Mouse (Mus musculus): ENCODE data around the gene Itgav.
A peak's percentile ranks its signal among the peaks of the same experiment; 100 is the strongest.

The Itgav gene

DNA sequence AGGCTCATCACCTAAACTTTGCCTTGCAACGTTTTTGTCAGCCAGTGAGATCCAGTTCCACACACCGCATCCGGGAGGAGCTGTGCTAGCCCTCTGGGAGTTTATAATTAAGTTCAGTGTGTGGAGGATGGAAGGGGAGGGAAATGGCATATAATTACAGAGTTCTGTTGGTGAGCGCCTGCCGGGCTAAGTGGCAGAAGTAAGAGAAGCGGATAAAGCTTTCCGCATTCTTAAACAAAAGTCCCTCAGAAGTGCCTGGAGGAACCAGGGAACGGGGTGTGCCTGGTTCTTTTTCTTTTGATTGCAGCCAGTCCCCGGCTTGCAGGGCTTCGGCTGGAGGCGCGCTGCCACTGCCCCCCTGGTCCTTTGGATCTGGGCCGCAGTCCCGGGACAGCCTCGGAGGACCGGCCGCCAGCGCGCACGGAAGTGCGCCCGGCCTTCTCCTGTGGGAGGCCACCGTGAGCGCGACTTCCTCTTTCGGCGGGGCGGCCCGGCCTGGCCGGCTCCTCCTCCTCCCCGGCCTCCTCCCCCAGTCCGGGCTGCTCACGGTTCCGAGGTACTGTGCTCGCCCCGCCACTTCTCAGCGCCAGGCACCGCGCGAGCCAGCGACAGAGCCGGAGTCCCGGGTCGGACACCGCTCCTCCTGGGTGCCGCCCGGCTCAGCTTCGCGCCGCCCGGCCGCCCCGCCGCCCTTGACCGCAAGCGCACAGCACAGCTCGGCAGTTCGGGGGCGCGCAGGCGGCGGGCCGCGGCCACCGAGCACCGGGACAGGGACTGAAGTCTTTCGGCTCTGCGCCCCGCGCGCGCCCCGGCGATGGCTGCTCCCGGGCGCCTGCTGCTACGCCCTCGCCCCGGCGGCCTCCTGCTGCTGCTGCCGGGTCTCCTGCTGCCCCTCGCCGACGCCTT, at the start of gene Itgav:
Itgav (plus strand) TSS at position 477 of the 906 bp plus-strand sequence.
- ATAC-seq (ENCODE audit: low TSS enrichment): peak; percentile 74

GRCm38 (mm10) chr2:83674421-83674820, 49.8 kb upstream of the Itgav start:
- ATAC-seq (ENCODE audit: low TSS enrichment): no peak

DNA sequence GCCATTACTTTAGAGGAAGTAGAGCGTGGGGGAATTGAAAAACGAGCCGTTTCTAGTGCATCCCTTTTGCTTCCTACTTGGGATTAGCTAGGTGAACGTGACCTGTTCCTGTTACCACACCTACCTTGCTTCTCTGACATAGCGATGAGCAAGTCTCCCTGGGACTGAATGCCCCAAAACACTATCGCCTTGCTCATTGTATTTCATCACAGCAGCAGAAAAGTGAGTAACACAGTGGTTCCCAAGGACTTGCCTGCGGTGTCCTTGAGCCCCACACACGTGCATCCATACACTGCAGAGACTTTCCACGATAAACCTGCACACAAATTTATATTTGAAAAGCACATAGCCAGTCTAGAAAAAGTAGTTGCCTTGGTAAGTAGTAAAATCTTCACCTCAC, 49.3 kb upstream of the Itgav start:
- no peak for ATAC-seq (ENCODE audit: low TSS enrichment)

GRCm38 (mm10) chr2:83675681-83676080, 48.5 kb upstream of the Itgav start:
- ATAC-seq (ENCODE audit: low TSS enrichment): no peak

GRCm38 (mm10) chr2:83676226-83676870, 47.8 kb upstream of the Itgav start:
- peak; percentile 79 for ATAC-seq (ENCODE audit: low TSS enrichment)

- no peak for ATAC-seq (ENCODE audit: low TSS enrichment)
Observed at GRCm38 (mm10) chr2:83681332-83681731, 42.9 kb upstream of the Itgav start.

DNA sequence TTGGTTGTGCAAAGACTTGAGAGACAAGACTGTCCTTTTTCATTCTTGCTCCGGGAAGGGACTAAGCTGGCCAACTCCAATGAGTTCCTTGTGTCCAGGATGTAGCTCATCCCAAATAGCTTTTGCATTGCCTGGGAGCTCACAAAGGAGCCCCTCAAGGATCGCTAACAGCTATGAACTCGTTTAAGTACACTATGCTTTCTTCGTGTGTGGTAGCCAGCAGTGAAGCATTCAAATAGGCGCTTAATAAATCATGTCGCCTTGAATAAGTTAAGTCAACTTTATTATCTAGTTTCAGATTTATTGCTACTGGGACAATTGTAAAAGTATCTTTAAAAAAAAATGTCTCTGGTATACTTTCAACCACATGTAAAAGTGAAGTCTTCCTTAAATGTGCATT, 42.4 kb upstream of the Itgav start:
- ATAC-seq (ENCODE audit: low TSS enrichment): no peak

GRCm38 (mm10) chr2:83682282-83682681, 41.9 kb upstream of the Itgav start:
- no peak for ATAC-seq (ENCODE audit: low TSS enrichment)

- ATAC-seq (ENCODE audit: low TSS enrichment): no peak
Observed at GRCm38 (mm10) chr2:83683731-83684519, 40.3 kb upstream of the Itgav start.

- ATAC-seq (ENCODE audit: low TSS enrichment): no peak
Observed at GRCm38 (mm10) chr2:83684691-83685090, 39.5 kb upstream of the Itgav start.

DNA sequence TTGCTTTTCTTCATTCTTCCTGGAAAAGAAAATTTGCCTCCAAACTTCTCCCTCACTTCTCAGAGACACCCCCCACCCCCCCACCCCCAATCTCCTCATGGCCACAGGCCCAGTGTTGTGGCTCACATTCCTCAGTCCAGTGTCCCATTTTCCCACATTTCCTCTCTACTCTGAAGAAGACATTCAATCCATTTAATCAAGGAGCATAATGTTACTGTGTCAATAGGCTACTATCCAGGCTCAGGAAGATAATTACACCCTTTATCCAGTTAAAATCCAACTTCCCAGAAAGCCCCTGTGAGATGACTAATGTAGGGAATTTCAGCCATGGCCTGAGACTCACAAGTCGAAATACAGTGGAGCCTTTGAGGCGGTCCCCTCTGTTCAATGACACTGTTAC, 33.8 kb upstream of the Itgav start:
- ATAC-seq (ENCODE audit: low TSS enrichment): no peak

GRCm38 (mm10) chr2:83692651-83693545, 31.3 kb upstream of the Itgav start:
- ATAC-seq (ENCODE audit: low TSS enrichment): no peak

DNA sequence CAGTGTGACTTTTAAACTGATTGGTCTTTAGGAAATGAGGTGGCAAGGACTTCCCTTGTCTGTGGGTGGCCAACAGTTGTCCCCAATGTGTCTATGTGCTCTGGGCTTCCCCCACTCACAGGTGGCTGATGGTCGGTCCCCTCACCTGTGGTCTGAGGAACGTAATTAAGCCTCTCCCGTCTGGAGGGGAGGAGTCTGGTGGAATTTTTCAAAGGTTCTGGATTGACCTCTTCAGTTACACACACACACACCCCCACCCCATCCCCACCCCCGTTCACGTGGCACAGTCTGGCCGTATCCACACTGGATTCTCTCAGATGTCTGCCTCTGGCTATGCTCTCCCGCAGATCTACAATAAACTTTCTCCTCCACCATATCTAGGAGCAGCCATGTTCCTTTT, 30.1 kb upstream of the Itgav start:
- no peak for ATAC-seq (ENCODE audit: low TSS enrichment)

GRCm38 (mm10) chr2:83695345-83696247, 28.6 kb upstream of the Itgav start:
- ATAC-seq (ENCODE audit: low TSS enrichment): no peak

GRCm38 (mm10) chr2:83698484-83698883, 25.7 kb upstream of the Itgav start:
- ATAC-seq (ENCODE audit: low TSS enrichment): no peak

DNA sequence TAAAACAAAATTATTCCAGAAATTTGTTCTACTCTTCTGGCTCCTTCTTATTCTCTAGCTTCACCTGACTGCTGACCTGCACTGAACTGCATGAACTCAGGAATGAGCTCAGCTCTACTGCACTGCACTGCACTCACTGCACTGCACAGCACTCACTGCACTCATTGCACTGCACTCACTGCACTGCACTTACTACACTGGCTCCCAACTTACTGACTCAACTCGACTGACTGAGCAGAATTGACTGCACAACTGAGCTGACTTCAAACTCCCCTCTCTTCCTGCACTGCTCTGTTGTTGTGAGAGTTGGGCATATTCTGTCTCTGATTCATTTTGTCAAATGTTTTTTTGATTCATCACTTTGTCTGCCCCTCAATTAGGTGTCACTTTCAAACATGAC, 24.9 kb upstream of the Itgav start:
- ATAC-seq (ENCODE audit: low TSS enrichment): no peak

- no peak for ATAC-seq (ENCODE audit: low TSS enrichment)
Observed at GRCm38 (mm10) chr2:83700667-83701066, 23.5 kb upstream of the Itgav start.

- ATAC-seq (ENCODE audit: low TSS enrichment): no peak
Observed at GRCm38 (mm10) chr2:83702411-83702810, 21.8 kb upstream of the Itgav start.

GRCm38 (mm10) chr2:83705580-83706158, 18.5 kb upstream of the Itgav start:
- no peak for ATAC-seq (ENCODE audit: low TSS enrichment)

Data from frontal cortex, adult (tissue).